Mouse (Mus musculus): ENCODE data around the gene Icosl. TPM values are rescaled to one million over a fixed set of nuclear protein-coding genes. Genes with fewer than 3 reads are reported as not detected.
"Not testable (repeated sequence)": the region's sequence is repeated elsewhere in the genome, so short reads cannot be mapped to it uniquely, and the experiment has no call there.

Icosl gene
- 3.9 and 4.7 TPM in 2 replicates for polyA plus RNA-seq (2014; fragmentation: Nextera tagmentation; extraction: Ambion mirVana)

DNA sequence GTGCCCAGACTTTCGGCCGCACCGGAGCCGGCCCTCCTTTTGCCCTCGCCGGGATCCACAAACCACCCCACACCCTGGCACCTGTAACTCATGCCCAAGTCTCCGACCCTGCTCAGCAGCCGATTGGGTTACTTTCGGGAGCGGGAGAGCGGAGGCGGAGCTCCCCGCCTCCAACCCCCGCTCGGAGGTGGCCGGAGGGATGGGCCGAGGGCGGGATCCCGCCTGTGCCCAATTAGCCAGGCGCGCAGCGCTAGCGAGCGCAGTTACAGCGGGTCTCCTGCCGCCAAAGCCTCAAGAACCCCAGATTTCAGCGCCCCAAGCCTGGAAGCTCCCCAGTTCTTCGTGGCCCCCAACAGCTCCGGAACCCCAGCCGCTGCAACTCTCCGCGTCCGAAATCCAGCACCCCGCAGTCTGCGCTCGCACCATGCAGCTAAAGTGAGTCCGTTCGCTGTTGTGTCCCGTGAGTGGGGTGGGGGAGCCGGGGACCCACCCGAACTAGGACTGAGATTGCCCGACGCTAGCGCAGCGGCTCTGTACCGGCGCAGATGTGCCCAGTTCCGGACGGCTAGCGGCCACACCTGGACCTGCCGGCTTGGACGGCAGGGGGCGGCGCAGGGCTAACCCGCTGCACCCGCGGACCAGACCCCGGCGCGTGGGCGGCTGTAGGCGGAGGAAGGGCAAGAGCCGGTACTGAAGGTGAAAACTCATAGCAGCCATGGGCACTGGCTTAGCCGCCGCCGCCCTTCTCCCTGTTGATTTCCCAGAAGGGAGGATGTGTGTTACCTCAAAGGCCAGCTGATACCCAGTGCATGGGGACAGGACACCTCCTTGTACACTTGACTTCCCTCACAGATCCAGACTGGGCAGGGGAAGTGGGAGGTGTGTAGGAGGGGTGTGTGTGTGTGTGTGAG is at the start of gene Icosl:
Gene Icosl (plus strand): TSS at position 202 of the 911 bp plus-strand sequence.
- no peaks in the 10 kb centered on the region; the same call in 1 of the 2 replicates for H3K27me3 ChIP-seq (replicated peaks; ENCODE audit: control insufficient read depth, insufficient read depth, low read length)
- H3K9me3 ChIP-seq (ENCODE audit: control insufficient read depth, low read length) = no peaks in the 10 kb centered on the region
- peak within 1 kb of the TSS; percentile 97 for H3K4me2 ChIP-seq (ENCODE audit: low read length)
- no peak within 1 kb of the TSS for H3K27ac ChIP-seq (ENCODE audit: low read depth)
- DNase-seq (ENCODE audit: low spot score) (peak; percentile 84), ATAC-seq (replicated peaks; ENCODE audit: low FRiP score, low TSS enrichment, low read depth) (peak; percentile 91)
- under 1% methylated on average over 61 of the region's 66 CpGs for WGBS
- H3K9ac ChIP-seq (ENCODE audit: low read length) = peak within 1 kb of the TSS; percentile 42
- no peaks in the 10 kb centered on the region for H3K36me3 ChIP-seq (ENCODE audit: control insufficient read depth, insufficient read depth, low read length)
- peak within 1 kb of the TSS; percentile 67 for H3K4me3 ChIP-seq (ENCODE audit: low read depth, low read length)
- peaks cover 4% of the 10 kb centered on the region; the same call in 1 of the 2 replicates for H3K4me1 ChIP-seq (replicated peaks; ENCODE audit: control insufficient read depth, insufficient read depth, low read length)

DNA sequence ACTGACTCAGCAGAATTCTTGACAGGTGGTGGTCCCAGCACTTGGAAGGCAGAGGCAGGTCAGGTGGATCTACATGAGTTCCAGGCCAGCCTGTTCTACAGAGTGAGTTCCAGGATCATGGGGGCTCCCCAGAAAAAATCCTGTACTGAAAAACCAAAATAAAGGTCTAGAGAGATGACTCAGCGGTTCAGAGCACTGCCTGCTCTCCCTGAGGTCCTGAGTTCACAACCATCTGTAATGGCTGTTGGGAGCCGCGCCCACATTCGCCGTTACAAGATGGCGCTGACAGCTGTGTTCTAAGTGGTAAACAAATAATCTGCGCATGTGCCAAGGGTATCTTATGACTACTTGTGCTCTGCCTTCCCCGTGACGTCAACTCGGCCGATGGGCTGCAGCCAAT is 49.1 kb upstream of the Icosl start:
- 94% methylated on average over 6 of the region's 11 CpGs for WGBS
- H3K4me1 ChIP-seq (replicated peaks; ENCODE audit: control insufficient read depth, insufficient read depth, low read length); H3K9me3 ChIP-seq (ENCODE audit: control insufficient read depth, low read length); H3K9ac ChIP-seq (ENCODE audit: low read length); H3K36me3 ChIP-seq (ENCODE audit: control insufficient read depth, insufficient read depth, low read length); H3K4me2 ChIP-seq (ENCODE audit: low read length); H3K27me3 ChIP-seq (replicated peaks; ENCODE audit: control insufficient read depth, insufficient read depth, low read length); H3K27ac ChIP-seq (ENCODE audit: low read depth); DNase-seq (ENCODE audit: low spot score); ATAC-seq (replicated peaks; ENCODE audit: low FRiP score, low TSS enrichment, low read depth); H3K4me3 ChIP-seq (ENCODE audit: low read depth, low read length): not testable (repeated sequence)

DNA sequence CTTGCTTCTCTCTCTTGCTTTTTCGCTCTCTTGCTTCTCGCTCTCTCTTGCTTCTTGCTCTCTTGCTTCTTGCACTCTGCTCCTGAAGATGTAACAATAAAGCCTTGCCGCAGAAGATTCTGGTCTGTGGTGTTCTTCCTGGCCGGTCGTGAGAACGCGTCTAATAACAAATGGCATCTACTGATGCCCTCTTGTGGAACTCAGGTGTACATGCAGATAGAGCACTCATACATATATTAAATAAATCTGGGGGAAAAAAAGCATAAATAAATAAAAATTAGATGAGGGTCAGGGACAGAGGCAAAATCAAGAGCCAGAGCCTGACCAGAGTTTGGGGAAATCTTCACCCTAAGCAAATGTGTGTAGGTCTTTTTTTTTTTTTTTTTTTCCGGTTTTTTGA is 43.6 kb upstream of the Icosl start:
- not testable (repeated sequence) for H3K4me2 ChIP-seq (ENCODE audit: low read length); H3K36me3 ChIP-seq (ENCODE audit: control insufficient read depth, insufficient read depth, low read length); H3K27me3 ChIP-seq (replicated peaks; ENCODE audit: control insufficient read depth, insufficient read depth, low read length); ATAC-seq (replicated peaks; ENCODE audit: low FRiP score, low TSS enrichment, low read depth); H3K9me3 ChIP-seq (ENCODE audit: control insufficient read depth, low read length); H3K27ac ChIP-seq (ENCODE audit: low read depth); H3K4me3 ChIP-seq (ENCODE audit: low read depth, low read length); H3K9ac ChIP-seq (ENCODE audit: low read length); H3K4me1 ChIP-seq (replicated peaks; ENCODE audit: control insufficient read depth, insufficient read depth, low read length); DNase-seq (ENCODE audit: low spot score)
- WGBS = 70% methylated on average over 6 of the region's 8 CpGs

DNA sequence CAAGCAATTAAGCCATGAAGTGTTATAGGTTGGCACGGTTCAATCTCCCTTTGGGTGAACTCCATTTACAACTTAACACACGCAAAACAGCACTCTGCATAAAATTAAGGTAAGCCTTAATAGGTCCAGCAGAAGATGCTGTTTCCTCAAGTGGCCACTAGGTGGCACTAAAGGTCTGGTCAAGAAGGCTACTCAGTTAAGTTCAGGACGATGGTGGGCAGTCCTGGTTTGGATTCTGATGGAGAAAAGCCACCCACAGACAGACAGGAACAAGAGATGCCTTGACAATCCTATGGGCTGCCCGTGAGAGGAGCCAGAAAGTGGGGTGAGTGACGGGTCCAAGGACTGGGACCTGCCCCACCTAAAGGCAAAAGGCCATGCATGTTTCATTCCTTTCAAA is 41.0 kb upstream of the Icosl start:
- Histone ChIP-seq H3K4me1 (replicated peaks; ENCODE audit: control insufficient read depth, insufficient read depth, low read length) (no peaks in the 10 kb centered on the region), H3K4me2 (ENCODE audit: low read length) (no peak overlapping the region), H3K9me3 (ENCODE audit: control insufficient read depth, low read length) (no peaks in the 10 kb centered on the region), H3K27ac (ENCODE audit: low read depth) (no peak overlapping the region), H3K27me3 (replicated peaks; ENCODE audit: control insufficient read depth, insufficient read depth, low read length) (no peaks in the 10 kb centered on the region), H3K36me3 (ENCODE audit: control insufficient read depth, insufficient read depth, low read length) (no peaks in the 10 kb centered on the region), H3K4me3 (ENCODE audit: low read depth, low read length) (no peak overlapping the region), H3K9ac (ENCODE audit: low read length) (no peak overlapping the region)
- DNase-seq (ENCODE audit: low spot score) (peak; percentile 84), ATAC-seq (replicated peaks; ENCODE audit: low FRiP score, low TSS enrichment, low read depth) (peak; percentile 83)
- WGBS = 7% methylated on average over 5 of the region's 5 CpGs

DNA sequence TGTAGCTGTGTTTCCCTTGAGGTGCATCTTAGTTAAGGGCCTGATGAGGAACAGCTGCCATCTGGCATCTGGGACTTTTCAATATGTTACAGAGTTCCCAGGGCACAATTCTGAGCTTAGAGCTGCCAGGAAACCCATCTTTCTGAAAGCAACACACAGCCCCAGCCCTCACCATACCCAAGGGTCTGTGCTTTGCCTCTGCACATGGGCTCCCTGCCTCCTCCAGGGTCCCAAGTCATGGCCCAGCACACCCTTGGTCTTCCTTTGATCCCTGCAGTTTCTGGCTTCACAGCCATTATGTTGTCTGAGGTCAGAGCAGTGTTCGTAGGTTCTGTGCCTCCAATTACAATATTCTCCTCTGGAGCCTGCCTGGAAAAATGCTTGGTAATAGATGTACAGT is 40.0 kb upstream of the Icosl start:
- Histone ChIP-seq H3K36me3 (ENCODE audit: control insufficient read depth, insufficient read depth, low read length) (no peaks in the 10 kb centered on the region), H3K4me3 (ENCODE audit: low read depth, low read length) (no peak overlapping the region), H3K9ac (ENCODE audit: low read length) (no peak overlapping the region), H3K27me3 (replicated peaks; ENCODE audit: control insufficient read depth, insufficient read depth, low read length) (no peaks in the 10 kb centered on the region), H3K4me2 (ENCODE audit: low read length) (no peak overlapping the region), H3K27ac (ENCODE audit: low read depth) (no peak overlapping the region), H3K4me1 (replicated peaks; ENCODE audit: control insufficient read depth, insufficient read depth, low read length) (no peaks in the 10 kb centered on the region), H3K9me3 (ENCODE audit: control insufficient read depth, low read length) (no peaks in the 10 kb centered on the region)
- ATAC-seq (replicated peaks; ENCODE audit: low FRiP score, low TSS enrichment, low read depth) (no peak), DNase-seq (ENCODE audit: low spot score) (no peak)
- WGBS = 82% methylated on average over 1 of the region's 1 CpGs

DNA sequence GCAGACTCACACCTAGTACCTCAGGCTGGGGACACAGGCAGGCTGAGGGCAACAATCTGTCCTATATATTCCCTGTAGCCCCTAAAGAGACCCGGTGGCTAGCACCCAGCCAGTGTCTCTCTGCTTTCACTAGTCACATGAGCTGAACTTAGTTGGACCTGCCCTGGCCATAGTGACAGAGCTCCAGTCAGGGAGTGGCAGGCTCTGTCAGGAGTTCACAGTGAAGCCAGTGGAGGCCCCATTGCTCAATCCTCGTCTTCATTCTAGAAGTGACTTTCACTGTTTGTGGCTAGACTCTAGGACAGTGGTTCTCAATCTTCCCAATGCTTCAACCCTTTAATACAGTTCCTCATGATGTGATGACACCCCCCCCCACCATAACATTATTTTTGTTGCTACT is 37.1 kb upstream of the Icosl start:
- WGBS = 81% methylated on average over 2 of the region's 2 CpGs
- Histone ChIP-seq H3K36me3 (ENCODE audit: control insufficient read depth, insufficient read depth, low read length) (no peaks in the 10 kb centered on the region), H3K27ac (ENCODE audit: low read depth) (no peak overlapping the region), H3K4me2 (ENCODE audit: low read length) (no peak overlapping the region), H3K4me3 (ENCODE audit: low read depth, low read length) (no peak overlapping the region), H3K9ac (ENCODE audit: low read length) (no peak overlapping the region), H3K27me3 (replicated peaks; ENCODE audit: control insufficient read depth, insufficient read depth, low read length) (no peaks in the 10 kb centered on the region), H3K4me1 (replicated peaks; ENCODE audit: control insufficient read depth, insufficient read depth, low read length) (no peaks in the 10 kb centered on the region), H3K9me3 (ENCODE audit: control insufficient read depth, low read length) (no peaks in the 10 kb centered on the region)
- ATAC-seq (replicated peaks; ENCODE audit: low FRiP score, low TSS enrichment, low read depth) (no peak), DNase-seq (ENCODE audit: low spot score) (no peak)

DNA sequence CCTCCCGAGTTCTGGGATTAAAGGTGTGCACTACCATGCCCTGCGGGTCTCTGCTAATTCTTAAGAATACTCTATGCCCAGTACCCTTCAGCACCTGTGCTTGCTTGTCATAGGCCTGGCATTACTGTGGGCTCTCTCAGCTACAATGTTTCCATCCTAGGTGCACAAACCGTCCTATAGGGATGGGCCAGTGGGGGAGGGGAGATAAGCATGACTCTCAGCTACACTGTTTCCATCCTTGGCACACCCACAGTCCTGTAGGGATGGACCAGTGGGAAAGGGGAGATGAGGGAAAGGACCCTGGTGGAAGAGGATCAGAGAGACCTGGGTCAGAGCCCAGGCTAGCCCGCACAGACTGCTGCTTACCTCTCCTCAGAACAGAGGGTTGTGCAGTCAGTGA is 32.0 kb upstream of the Icosl start:
- H3K27ac ChIP-seq (ENCODE audit: low read depth) = no peak overlapping the region
- H3K9ac ChIP-seq (ENCODE audit: low read length) = no peak overlapping the region
- H3K27me3 ChIP-seq (replicated peaks; ENCODE audit: control insufficient read depth, insufficient read depth, low read length) = no peaks in the 10 kb centered on the region
- no peak overlapping the region for H3K4me3 ChIP-seq (ENCODE audit: low read depth, low read length)
- no peaks in the 10 kb centered on the region for H3K4me1 ChIP-seq (replicated peaks; ENCODE audit: control insufficient read depth, insufficient read depth, low read length)
- no peak for DNase-seq (ENCODE audit: low spot score)
- H3K36me3 ChIP-seq (ENCODE audit: control insufficient read depth, insufficient read depth, low read length) = no peaks in the 10 kb centered on the region
- WGBS = 89% methylated on average over 4 of the region's 4 CpGs
- H3K4me2 ChIP-seq (ENCODE audit: low read length) = no peak overlapping the region
- no peaks in the 10 kb centered on the region for H3K9me3 ChIP-seq (ENCODE audit: control insufficient read depth, low read length)
- no peak for ATAC-seq (replicated peaks; ENCODE audit: low FRiP score, low TSS enrichment, low read depth)

DNA sequence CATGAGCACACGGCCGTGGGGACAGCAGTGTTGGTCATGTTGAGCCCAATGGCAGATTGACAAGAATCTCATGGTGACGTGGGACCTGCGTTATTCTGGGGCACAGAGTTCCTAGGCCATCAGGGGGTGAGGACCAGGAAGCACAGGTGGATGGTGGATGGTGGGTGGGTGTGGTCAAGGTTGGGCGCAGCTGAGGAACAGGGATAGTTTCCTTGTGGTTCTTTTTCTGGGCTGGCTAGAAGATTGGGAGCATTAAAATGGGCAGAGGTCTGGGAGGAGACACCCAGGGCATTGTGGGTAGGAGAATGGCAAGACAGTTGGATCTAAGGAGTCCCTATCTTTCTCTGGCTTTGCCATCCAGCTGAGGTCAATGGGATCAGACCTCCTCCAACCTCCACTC is 27.5 kb upstream of the Icosl start, which contains the start of gene Dnmt3l:
Gene Dnmt3l (plus strand): TSS at position 301 of the 400 bp plus-strand sequence.
- peaks cover 8% of the 10 kb centered on the region; the same call in 1 of the 2 replicates for H3K4me1 ChIP-seq (replicated peaks; ENCODE audit: control insufficient read depth, insufficient read depth, low read length)
- no peak within 1 kb of the TSS for H3K4me2 ChIP-seq (ENCODE audit: low read length)
- H3K27ac ChIP-seq (ENCODE audit: low read depth) = no peak within 1 kb of the TSS
- H3K27me3 ChIP-seq (replicated peaks; ENCODE audit: control insufficient read depth, insufficient read depth, low read length) = no peaks in the 10 kb centered on the region
- DNase-seq (ENCODE audit: low spot score) (no peak), ATAC-seq (replicated peaks; ENCODE audit: low FRiP score, low TSS enrichment, low read depth) (no peak)
- 97% methylated on average over 5 of the region's 5 CpGs for WGBS
- H3K9ac ChIP-seq (ENCODE audit: low read length) = no peak within 1 kb of the TSS
- no peaks in the 10 kb centered on the region for H3K9me3 ChIP-seq (ENCODE audit: control insufficient read depth, low read length)
- H3K36me3 ChIP-seq (ENCODE audit: control insufficient read depth, insufficient read depth, low read length) = no peaks in the 10 kb centered on the region
- no peak within 1 kb of the TSS for H3K4me3 ChIP-seq (ENCODE audit: low read depth, low read length)

DNA sequence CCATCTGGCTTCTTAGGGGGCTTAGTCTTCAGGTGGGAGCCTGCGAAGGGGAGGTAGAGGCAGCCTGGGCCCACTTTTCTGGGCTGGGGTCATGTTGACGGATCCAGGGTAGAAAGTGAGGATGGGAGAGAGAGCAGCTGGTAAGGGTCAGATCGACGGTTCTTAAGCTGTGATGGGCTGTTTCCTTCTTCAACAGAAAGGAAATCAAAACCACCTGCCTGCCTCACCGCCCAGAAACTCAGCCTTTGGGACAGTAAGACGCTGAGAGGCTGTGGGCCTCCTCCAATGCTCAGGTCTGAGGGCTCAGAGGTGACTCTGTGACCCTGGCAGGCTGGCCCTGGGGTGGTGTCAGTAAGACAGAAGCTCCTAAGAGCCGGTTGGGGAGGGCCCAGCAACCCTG is 27.0 kb upstream of the Icosl start:
- no peak overlapping the region for H3K9ac ChIP-seq (ENCODE audit: low read length)
- no peaks in the 10 kb centered on the region for H3K9me3 ChIP-seq (ENCODE audit: control insufficient read depth, low read length)
- no peak overlapping the region for H3K4me2 ChIP-seq (ENCODE audit: low read length)
- no peaks in the 10 kb centered on the region for H3K36me3 ChIP-seq (ENCODE audit: control insufficient read depth, insufficient read depth, low read length)
- no peak for DNase-seq (ENCODE audit: low spot score)
- H3K27ac ChIP-seq (ENCODE audit: low read depth) = no peak overlapping the region
- no peak for ATAC-seq (replicated peaks; ENCODE audit: low FRiP score, low TSS enrichment, low read depth)
- H3K27me3 ChIP-seq (replicated peaks; ENCODE audit: control insufficient read depth, insufficient read depth, low read length) = no peaks in the 10 kb centered on the region
- no peak overlapping the region for H3K4me3 ChIP-seq (ENCODE audit: low read depth, low read length)
- WGBS = 70% methylated on average over 7 of the region's 7 CpGs
- H3K4me1 ChIP-seq (replicated peaks; ENCODE audit: control insufficient read depth, insufficient read depth, low read length) = peaks cover 8% of the 10 kb centered on the region; the same call in 1 of the 2 replicates
